Mouse (Mus musculus) midbrain, embryonic 11.5 days (tissue): ENCODE results near the gene Plk5. TPM values are rescaled to one million over a fixed set of nuclear protein-coding genes. Genes with fewer than 3 reads are reported as not detected.

Source experiments
- ATAC-seq: fragments of 200-750 bp; cut with Nextera tagmentation; 2 replicates; pipeline ENCODE4 v1.8.0; 2017; ENCODE audit warnings: moderate TSS enrichment, moderate library complexity; ENCODE audit not compliant: low FRiP score
- DNase-seq: peaks from one replicate; pipeline ENCODE4 v3.0.0; 2015; ENCODE audit warnings: low spot score; ENCODE audit errors: missing footprints
- H3K27ac ChIP-seq: fragments of 300-500 bp; sonication (generic); 2 replicates; pipeline ENCODE4 v1.5.1; 2014; ENCODE audit warnings: low read depth, low read length
- H3K27me3 ChIP-seq: fragments of 300-500 bp; sonication (generic); 2 replicates; pipeline ENCODE4 v1.6.1; 2014; ENCODE audit warnings: mild to moderate bottlenecking, low read length, moderate library complexity, mixed read lengths; ENCODE audit not compliant: control insufficient read depth, insufficient read depth
- H3K36me3 ChIP-seq: fragments of 300-500 bp; sonication (generic); 2 replicates; pipeline ENCODE4 v1.6.1; 2014; ENCODE audit warnings: mild to moderate bottlenecking, low read length, moderate library complexity, mixed read lengths; ENCODE audit not compliant: control insufficient read depth, insufficient read depth
- H3K4me1 ChIP-seq: fragments of 300-500 bp; sonication (generic); 2 replicates; pipeline ENCODE4 v1.6.1; 2014; ENCODE audit warnings: low read length; ENCODE audit not compliant: control insufficient read depth, insufficient read depth
- H3K4me2 ChIP-seq: fragments of 300-500 bp; sonication (generic); 2 replicates; pipeline ENCODE4 v1.6.1; 2014; ENCODE audit warnings: mild to moderate bottlenecking, moderate library complexity
- H3K4me3 ChIP-seq: fragments of 300-500 bp; sonication (generic); 2 replicates; pipeline ENCODE4 v1.5.1; 2014; ENCODE audit warnings: low read depth, low read length
- H3K9ac ChIP-seq: fragments of 300-500 bp; sonication (generic); 2 replicates; pipeline ENCODE4 v1.6.1; 2014; ENCODE audit warnings: low read length
- H3K9me3 ChIP-seq: fragments of 300-500 bp; sonication (generic); 2 replicates; pipeline ENCODE4 v1.6.1; 2016; ENCODE audit warnings: low read length; ENCODE audit not compliant: control insufficient read depth
- WGBS: fragments of 180-500 bp; shearing (Covaris S2); extraction: QIAGEN DNeasy Blood & Tissue Kit; methylation state at CpG from one replicate; pipeline ENCODE4 v1.1.7; 2014; 5-methylcytosine and 5-hydroxymethylcytosine counted together
- polyA plus RNA-seq: library from polyadenylated mRNA; unstranded; fragments of >200 nt; fragmentation: Nextera tagmentation; extraction: Ambion mirVana; gene quantifications from 2 replicates; pipeline ENCODE4 v1.2.1, GENCODE M21; 2014

Plk5 gene
- polyA plus RNA-seq, 1 experiment from 2014 or later = 0.05 TPM

DNA sequence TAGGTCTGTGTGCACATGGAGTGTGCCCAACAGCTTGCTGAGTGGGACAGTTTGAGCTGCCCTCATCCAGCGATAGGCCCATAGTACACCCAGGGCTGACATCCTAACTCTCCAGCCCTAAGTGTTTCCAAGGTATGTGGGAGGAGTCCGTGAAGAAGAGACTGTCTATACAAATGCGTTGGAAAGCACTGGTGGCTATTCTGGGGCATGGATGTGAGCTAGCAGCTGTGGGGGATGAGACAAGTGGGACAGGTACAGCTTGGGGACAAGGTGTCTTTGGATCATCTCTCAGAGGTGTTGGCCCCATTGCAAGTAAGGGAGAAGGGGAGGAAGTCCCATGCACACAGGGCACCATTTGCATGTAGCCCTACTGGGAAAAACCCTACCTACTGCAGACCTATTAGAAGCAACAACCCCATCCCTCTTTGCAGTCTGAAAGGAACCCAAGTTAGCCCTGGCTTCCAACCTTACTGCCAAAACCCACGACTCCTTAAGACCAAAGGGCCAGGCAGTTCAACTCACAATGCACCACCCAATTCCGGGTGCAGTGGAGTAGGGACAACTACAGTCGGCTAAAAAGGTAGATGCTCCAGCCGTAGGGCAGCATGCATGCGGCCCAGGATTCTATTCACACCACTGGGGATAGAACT lies 41.4 kb downstream of the Plk5 start:
- H3K4me3 ChIP-seq = peak overlapping the region; percentile 83
- peaks cover 32% of the 10 kb centered on the region for H3K36me3 ChIP-seq
- no peak for ATAC-seq
- WGBS = 54% methylated on average over 8 of the region's 8 CpGs
- peak overlapping the region; percentile 80 for H3K4me2 ChIP-seq
- DNase-seq = peak; percentile 87
- no peaks in the 10 kb centered on the region for H3K27me3 ChIP-seq
- H3K27ac ChIP-seq = peak overlapping the region; percentile 99
- H3K9ac ChIP-seq = peak overlapping the region; percentile 99
- peaks cover 24% of the 10 kb centered on the region for H3K4me1 ChIP-seq
- no peaks in the 10 kb centered on the region for H3K9me3 ChIP-seq

- no peaks in the 10 kb centered on the region for H3K9me3 ChIP-seq
- H3K4me3 ChIP-seq = peak overlapping the region; percentile 83
- H3K36me3 ChIP-seq = peaks cover 30% of the 10 kb centered on the region
- H3K27ac ChIP-seq = peak overlapping the region; percentile 99
- DNase-seq (no peak), ATAC-seq (no peak)
- peaks cover 24% of the 10 kb centered on the region for H3K4me1 ChIP-seq
- 9% methylated on average over 1 of the region's 1 CpGs for WGBS
- H3K27me3 ChIP-seq = no peaks in the 10 kb centered on the region
- peak overlapping the region; percentile 99 for H3K9ac ChIP-seq
- H3K4me2 ChIP-seq = peak overlapping the region; percentile 80
Observed at GRCm38 (mm10) chr10:80398174-80398535, 41.9 kb downstream of the Plk5 start.

DNA sequence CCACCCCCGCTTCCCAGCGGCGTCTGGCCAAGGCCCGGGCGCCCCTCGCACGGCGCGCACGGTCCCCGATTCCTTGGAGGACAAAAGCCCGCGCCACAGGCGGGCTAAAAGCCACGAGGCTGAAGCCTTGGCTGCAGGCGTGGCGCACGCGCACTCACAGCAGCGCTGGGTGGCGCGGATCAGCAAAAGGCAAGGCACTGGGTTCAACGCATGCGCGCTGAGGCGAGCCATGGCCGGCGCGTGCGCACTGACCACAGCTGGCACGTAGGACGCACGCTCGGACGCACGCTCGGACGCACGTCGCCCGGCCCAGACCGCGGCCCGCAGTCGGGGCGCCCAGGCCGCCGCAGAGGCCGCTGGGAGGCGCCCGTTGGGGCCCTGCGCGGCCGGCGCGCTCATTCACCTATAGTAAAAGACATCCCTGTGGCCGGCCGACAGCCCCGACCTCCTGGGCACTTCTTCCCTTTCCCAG lies 42.5 kb downstream of the Plk5 start:
- ATAC-seq (peak; percentile 82), DNase-seq (peak; percentile 100)
- under 1% methylated on average over 59 of the region's 59 CpGs for WGBS
- H3K27ac ChIP-seq = peak overlapping the region; percentile 99
- H3K4me2 ChIP-seq = peak overlapping the region; percentile 80
- no peaks in the 10 kb centered on the region for H3K27me3 ChIP-seq
- H3K4me1 ChIP-seq = peaks cover 24% of the 10 kb centered on the region
- peaks cover 30% of the 10 kb centered on the region for H3K36me3 ChIP-seq
- peak overlapping the region; percentile 83 for H3K4me3 ChIP-seq
- peak overlapping the region; percentile 99 for H3K9ac ChIP-seq
- no peaks in the 10 kb centered on the region for H3K9me3 ChIP-seq

- Histone ChIP-seq H3K9me3 (no peaks in the 10 kb centered on the region), H3K4me3 (peak within 1 kb of the TSS; percentile 83), H3K4me2 (peak within 1 kb of the TSS; percentile 80), H3K9ac (peak within 1 kb of the TSS; percentile 99), H3K27ac (peak within 1 kb of the TSS; percentile 99), H3K4me1 (peaks cover 24% of the 10 kb centered on the region), H3K36me3 (peaks cover 24% of the 10 kb centered on the region), H3K27me3 (no peaks in the 10 kb centered on the region)
- ATAC-seq = peak; percentile 96
- under 1% methylated on average over 75 of the region's 82 CpGs for WGBS
- DNase-seq = peak; percentile 100
Observed at GRCm38 (mm10) chr10:80399191-80399972, 43.1 kb downstream of the Plk5 start, which contains the start of gene Mbd3. Gene Mbd3 (minus strand): TSS chr10:80399550.

DNA sequence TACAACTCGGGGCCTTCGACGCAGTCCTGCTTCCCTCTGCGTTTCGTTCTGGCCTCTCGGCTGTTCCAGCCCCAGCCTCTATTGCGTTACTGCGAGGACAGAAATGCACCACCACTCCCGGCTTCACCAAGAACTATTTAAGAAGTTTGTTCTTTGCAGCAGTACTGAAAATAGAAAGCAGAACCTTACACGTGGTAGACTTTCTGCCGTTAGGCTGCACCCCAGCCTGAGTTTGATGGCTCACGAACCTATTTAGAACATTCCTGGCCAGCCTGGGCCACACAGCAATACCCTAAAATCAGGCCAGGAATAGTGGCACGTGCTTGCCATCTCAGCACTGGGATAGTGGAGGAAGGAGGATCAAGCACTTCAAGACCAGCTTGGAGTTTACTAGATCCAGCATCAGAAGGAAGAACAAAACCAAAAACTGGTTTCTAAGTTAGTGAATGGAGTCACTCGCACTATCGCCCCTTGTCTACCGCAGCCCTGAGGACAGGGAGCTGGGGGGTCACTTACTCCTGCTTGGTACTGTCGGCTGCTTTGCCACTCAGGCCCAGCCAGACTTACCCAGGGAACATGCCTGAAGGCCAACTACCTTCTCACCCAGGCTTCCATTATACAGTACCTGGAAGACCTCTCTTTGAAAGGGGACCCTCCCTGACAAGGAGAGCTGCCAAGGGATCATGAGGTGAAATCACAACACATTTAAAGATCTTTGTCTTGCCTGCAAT lies 43.9 kb downstream of the Plk5 start:
- H3K4me3 ChIP-seq = peak overlapping the region; percentile 83
- DNase-seq (no peak), ATAC-seq (no peak)
- peak overlapping the region; percentile 81 for H3K27ac ChIP-seq
- 16% methylated on average over 17 of the region's 17 CpGs for WGBS
- H3K4me1 ChIP-seq = peaks cover 24% of the 10 kb centered on the region
- peak overlapping the region; percentile 77 for H3K4me2 ChIP-seq
- H3K9me3 ChIP-seq = no peaks in the 10 kb centered on the region
- no peaks in the 10 kb centered on the region for H3K27me3 ChIP-seq
- peaks cover 24% of the 10 kb centered on the region for H3K36me3 ChIP-seq
- H3K9ac ChIP-seq = peak overlapping the region; percentile 71

- ATAC-seq (no peak), DNase-seq (no peak)
- peaks cover 21% of the 10 kb centered on the region for H3K36me3 ChIP-seq
- H3K4me1 ChIP-seq = peaks cover 28% of the 10 kb centered on the region
- no peak overlapping the region for H3K4me3 ChIP-seq
- no peaks in the 10 kb centered on the region for H3K27me3 ChIP-seq
- no peaks in the 10 kb centered on the region for H3K9me3 ChIP-seq
- no peak overlapping the region for H3K27ac ChIP-seq
- H3K4me2 ChIP-seq = no peak overlapping the region; the same call in 1 of the 2 replicates
- WGBS = 78% methylated on average over 4 of the region's 4 CpGs
- H3K9ac ChIP-seq = peak overlapping the region; percentile 71; the same call in 1 of the 2 replicates
Observed at GRCm38 (mm10) chr10:80400704-80401161, 44.5 kb downstream of the Plk5 start.

DNA sequence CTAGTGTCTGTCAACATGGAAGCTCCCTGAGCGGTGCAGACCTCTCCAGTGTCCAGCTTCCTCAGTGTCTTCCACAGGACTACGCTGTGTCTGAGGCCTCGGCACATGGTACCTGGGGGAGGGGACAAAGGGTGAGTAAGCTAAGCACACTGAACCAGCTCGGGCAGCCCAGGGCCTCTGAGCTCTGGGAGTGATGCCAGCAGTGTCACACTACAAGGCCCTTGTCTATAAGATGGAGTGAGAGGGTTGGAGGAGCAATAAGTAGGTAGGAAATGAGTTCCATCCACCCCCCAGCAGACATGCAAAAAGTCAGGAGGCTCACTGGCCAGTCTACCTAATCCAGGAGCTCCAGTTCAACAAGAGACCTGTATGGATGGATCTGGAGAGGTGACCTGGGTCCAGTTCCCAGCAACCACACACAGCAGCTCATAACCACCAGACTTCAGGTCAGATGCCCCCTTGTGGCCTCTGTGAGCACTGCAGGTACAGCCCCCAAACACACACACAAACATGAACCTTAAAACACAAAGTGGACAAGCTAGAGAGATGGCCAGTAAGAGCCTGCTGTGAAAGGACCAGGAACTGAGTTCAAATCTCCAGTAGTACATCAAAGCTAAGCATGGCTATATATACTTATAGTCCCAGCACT lies 46.9 kb downstream of the Plk5 start:
- peak; percentile 92 for DNase-seq

GRCm38 (mm10) chr10:80405481-80406173 lies 49.4 kb downstream of the Plk5 start:
- peaks cover 19% of the 10 kb centered on the region for H3K4me1 ChIP-seq
- no peaks in the 10 kb centered on the region for H3K9me3 ChIP-seq
- peak overlapping the region; percentile 88 for H3K9ac ChIP-seq
- no peak for ATAC-seq
- no peak overlapping the region for H3K27ac ChIP-seq
- H3K36me3 ChIP-seq = peaks cover 24% of the 10 kb centered on the region
- H3K4me3 ChIP-seq = peak overlapping the region; percentile 83
- no peak for DNase-seq
- H3K4me2 ChIP-seq = peak overlapping the region; percentile 95
- H3K27me3 ChIP-seq = no peaks in the 10 kb centered on the region
- WGBS = 62% methylated on average over 10 of the region's 10 CpGs

More for the DNA sequence above, 46.9 kb downstream of the Plk5 start:
- no peaks in the 10 kb centered on the region for H3K9me3 ChIP-seq
- peaks cover 17% of the 10 kb centered on the region for H3K36me3 ChIP-seq
- no peak overlapping the region for H3K27ac ChIP-seq
- H3K4me2 ChIP-seq = no peak overlapping the region
- 97% methylated on average over 4 of the region's 4 CpGs for WGBS
- H3K27me3 ChIP-seq = no peaks in the 10 kb centered on the region
- no peak overlapping the region for H3K9ac ChIP-seq
- H3K4me1 ChIP-seq = peaks cover 26% of the 10 kb centered on the region
- no peak overlapping the region for H3K4me3 ChIP-seq
- ATAC-seq = no peak
